ENCODE assay signal across 8 mouse cellular contexts in the genomic region with DNA sequence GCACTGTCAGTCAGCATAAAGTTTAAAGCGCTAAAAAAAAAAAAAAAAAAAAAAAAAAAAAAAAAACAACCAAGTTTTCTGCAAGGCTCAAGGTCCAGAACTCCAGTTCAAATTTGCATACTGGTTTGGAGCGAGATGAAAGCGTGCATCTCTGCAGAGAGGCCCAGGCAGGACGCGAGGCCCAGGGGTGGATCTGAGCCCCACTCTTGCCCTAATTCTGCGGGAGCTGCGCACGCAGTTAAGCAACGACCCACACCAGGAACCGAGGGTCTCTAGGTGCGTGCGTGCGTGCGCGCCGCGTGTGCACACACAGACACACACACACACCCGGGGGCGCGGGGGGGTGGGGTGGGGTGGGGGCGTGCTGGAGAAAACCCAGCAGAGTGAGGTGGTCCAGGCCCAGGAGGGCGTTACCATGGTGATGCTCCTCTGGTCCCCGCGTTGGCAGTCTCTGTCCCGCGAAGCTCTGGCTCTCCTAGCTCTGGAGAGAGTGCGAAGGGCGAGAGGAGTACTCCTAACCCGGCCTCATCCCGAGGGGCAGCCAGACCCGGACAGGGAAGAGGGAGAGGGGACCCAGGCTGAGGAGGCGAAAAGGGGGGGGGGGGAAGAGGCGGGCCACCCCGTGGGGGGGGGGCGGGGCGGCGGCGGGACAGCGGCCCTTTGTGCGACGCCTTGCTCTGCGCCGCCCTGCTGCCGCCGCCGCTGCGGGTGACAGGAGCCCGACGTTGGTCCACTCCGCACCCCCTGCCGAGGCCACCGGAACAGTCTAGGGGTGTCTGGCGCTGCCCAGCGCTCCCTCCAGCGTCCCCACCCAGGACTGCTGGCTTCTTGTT. TPM values are rescaled to one million over a fixed set of nuclear protein-coding genes. Genes with fewer than 3 reads are reported as not detected.
DNase-seq lines count a peak whose midpoint lies in the region; ATAC-seq and TF ChIP-seq lines count a peak whose summit lies in the region.

D630003M21Rik (minus strand) TSS at position 553 of the 833 bp plus-strand sequence.

- H3K36me3 ChIP-seq in heart, adult 2 months (ENCODE audit: control insufficient read depth, insufficient read depth, low read length): no peaks in the 10 kb centered on the region
- no peaks in the 10 kb centered on the region for H3K36me3 ChIP-seq in kidney, embryonic 16.5 days (ENCODE audit: insufficient read depth, low read length)
- H3K36me3 ChIP-seq in midbrain, embryonic 12.5 days: no peaks in the 10 kb centered on the region

- TF ChIP-seq EP300 in heart, adult 2 months (IDR thresholded peaks at IDR 0.05; ENCODE audit: insufficient read depth, low read depth, low read length): no peak

- no peaks in the 10 kb centered on the region for H3K27me3 ChIP-seq in heart, adult 2 months (ENCODE audit: control insufficient read depth, insufficient read depth, low read length)
- H3K27me3 ChIP-seq in kidney, embryonic 16.5 days (ENCODE audit: insufficient read depth, low read length): 0 out of 2 replicates have a peak, but pooled peaks cover 4% of the 10 kb centered on the region
- H3K27me3 ChIP-seq in midbrain, embryonic 12.5 days: peaks cover 10% of the 10 kb centered on the region; the same call in 1 of the 2 replicates

- 2% methylated on average over 39 of the region's 55 CpGs for WGBS in heart, adult 2 months
- WGBS in kidney, embryonic 16.5 days: under 1% methylated on average over 45 of the region's 55 CpGs
- under 1% methylated on average over 48 of the region's 55 CpGs for WGBS in midbrain, embryonic 12.5 days

- H3K9ac ChIP-seq in heart, adult 2 months (ENCODE audit: low read depth, low read length): peak within 1 kb of the TSS; percentile 79
- H3K9ac ChIP-seq in kidney, embryonic 16.5 days (replicated peaks; ENCODE audit: low read length): peak within 1 kb of the TSS; percentile 69
- H3K9ac ChIP-seq in midbrain, embryonic 12.5 days (replicated peaks): peak within 1 kb of the TSS; percentile 55

- no peaks in the 10 kb centered on the region for H3K9me3 ChIP-seq in kidney, embryonic 16.5 days (ENCODE audit: low read length)
- no peaks in the 10 kb centered on the region for H3K9me3 ChIP-seq in midbrain, embryonic 12.5 days

- H3K4me3 ChIP-seq in heart, adult 2 months: peak within 1 kb of the TSS; percentile 39
- H3K4me3 ChIP-seq in kidney, embryonic 16.5 days (ENCODE audit: low read length): peak within 1 kb of the TSS; percentile 51
- H3K4me3 ChIP-seq in midbrain, embryonic 12.5 days: peak within 1 kb of the TSS; percentile 49

- peak within 1 kb of the TSS; percentile 75 for H3K27ac ChIP-seq in heart, adult 2 months
- H3K27ac ChIP-seq in kidney, embryonic 16.5 days (ENCODE audit: low read length): peak within 1 kb of the TSS; percentile 63
- peak within 1 kb of the TSS; percentile 50 for H3K27ac ChIP-seq in midbrain, embryonic 12.5 days (replicated peaks)

- H3K4me1 ChIP-seq in heart, adult 2 months (ENCODE audit: control insufficient read depth, insufficient read depth, low read length): 0 out of 2 replicates have a peak, but pooled peaks cover 2% of the 10 kb centered on the region
- peaks cover 9% of the 10 kb centered on the region for H3K4me1 ChIP-seq in kidney, embryonic 16.5 days (ENCODE audit: insufficient read depth, low read length)
- peaks cover 19% of the 10 kb centered on the region; the same call in 1 of the 2 replicates for H3K4me1 ChIP-seq in midbrain, embryonic 12.5 days

- peak; percentile 35 to 58 for DNase-seq in heart, adult 2 months
- DNase-seq in heart, postnatal 25 days (ENCODE audit: low spot score): no peak
- DNase-seq in adrenal gland, postnatal 10 days: peak; percentile 43
- no peak for DNase-seq in gonadal fat pad, adult 2 months (ENCODE audit: low read depth)
- no peak for DNase-seq in spleen, postnatal 10 days (ENCODE audit: low spot score in 2 of 2)
- no peak for DNase-seq in adipocyte (ENCODE audit: low spot score)

- ATAC-seq in kidney, embryonic 16.5 days (ENCODE audit: low FRiP score, low TSS enrichment): peak; percentile 77
- peak; percentile 87 for ATAC-seq in midbrain, embryonic 12.5 days (ENCODE audit: low FRiP score, low read depth)

- TF ChIP-seq CTCF in heart, adult 2 months (IDR thresholded peaks at IDR 0.05): peak; percentile 17; the same call in 1 of the 2 replicates

- 0 out of 2 replicates have a peak, but pooled peaks have one; percentile 37 for TF ChIP-seq POLR2A in heart, adult 2 months (IDR thresholded peaks at IDR 0.05; ENCODE audit: insufficient read depth, low read depth, low read length)

- peak within 1 kb of the TSS; percentile 90 for H3K4me2 ChIP-seq in kidney, embryonic 16.5 days (replicated peaks; ENCODE audit: low read depth, low read length)
- peak within 1 kb of the TSS; percentile 90 for H3K4me2 ChIP-seq in midbrain, embryonic 12.5 days (replicated peaks)

- intact Hi-C loops in heart, adult 2 months (cut with DNase I): no loop called here
- intact Hi-C loops in heart, postnatal 25 days (cut with DNase I): no loop called here

- no peaks in the 10 kb centered on the region for H3K79me2 ChIP-seq in heart, adult 2 months (replicated peaks; ENCODE audit: control insufficient read depth, insufficient read depth, low read length)

RNA-seq across cellular contexts. Expression of gene D630003M21Rik, which starts in this region (rescaled TPM):
- 1 to 10 TPM; 4.6 to 6.7 TPM for total RNA-seq in heart, adult 2 months (2021)
- polyA plus RNA-seq in heart, adult 2 months (2012; rRNA removed): 6.6 and 9.7 TPM in 2 replicates
- 1 to 10 TPM; 6.3 to 8.0 TPM for total RNA-seq in heart, postnatal 25 days (2021)
- 1 to 10 TPM; 2.6 to 3.3 TPM for total RNA-seq in adrenal gland, postnatal 10 days (2021)
- polyA plus RNA-seq in gonadal fat pad, adult 2 months (2012; rRNA removed): 15.4 and 19.9 TPM in 2 replicates
- 8.3 and 9.0 TPM in 2 replicates for polyA plus RNA-seq in kidney, embryonic 16.5 days (2015; fragmentation: Nextera tagmentation; extraction: Ambion mirVana)
- 3.3 and 4.3 TPM in 2 replicates for polyA plus RNA-seq in midbrain, embryonic 12.5 days (2016; fragmentation: Nextera tagmentation; extraction: Ambion mirVana)

Comparison
In these comparisons a context has a peak if more than half of its experiments do, and no peak if none do; other contexts are left out.
1. DNase-seq: peak in heart, adult 2 months (2 of 2) and adrenal gland, postnatal 10 days (single experiment); none in heart, postnatal 25 days (single experiment), gonadal fat pad, adult 2 months (single experiment), spleen, postnatal 10 days (0 of 2) and adipocyte (single experiment).
2. Peak in every context shown above with its lines, with median percentiles within 50 percentile points of each other: H3K27ac ChIP-seq, H3K4me3 ChIP-seq and H3K9ac ChIP-seq.